Mouse (Mus musculus): ENCODE measurements around the gene Rrp12.

The Rrp12 gene

DNA sequence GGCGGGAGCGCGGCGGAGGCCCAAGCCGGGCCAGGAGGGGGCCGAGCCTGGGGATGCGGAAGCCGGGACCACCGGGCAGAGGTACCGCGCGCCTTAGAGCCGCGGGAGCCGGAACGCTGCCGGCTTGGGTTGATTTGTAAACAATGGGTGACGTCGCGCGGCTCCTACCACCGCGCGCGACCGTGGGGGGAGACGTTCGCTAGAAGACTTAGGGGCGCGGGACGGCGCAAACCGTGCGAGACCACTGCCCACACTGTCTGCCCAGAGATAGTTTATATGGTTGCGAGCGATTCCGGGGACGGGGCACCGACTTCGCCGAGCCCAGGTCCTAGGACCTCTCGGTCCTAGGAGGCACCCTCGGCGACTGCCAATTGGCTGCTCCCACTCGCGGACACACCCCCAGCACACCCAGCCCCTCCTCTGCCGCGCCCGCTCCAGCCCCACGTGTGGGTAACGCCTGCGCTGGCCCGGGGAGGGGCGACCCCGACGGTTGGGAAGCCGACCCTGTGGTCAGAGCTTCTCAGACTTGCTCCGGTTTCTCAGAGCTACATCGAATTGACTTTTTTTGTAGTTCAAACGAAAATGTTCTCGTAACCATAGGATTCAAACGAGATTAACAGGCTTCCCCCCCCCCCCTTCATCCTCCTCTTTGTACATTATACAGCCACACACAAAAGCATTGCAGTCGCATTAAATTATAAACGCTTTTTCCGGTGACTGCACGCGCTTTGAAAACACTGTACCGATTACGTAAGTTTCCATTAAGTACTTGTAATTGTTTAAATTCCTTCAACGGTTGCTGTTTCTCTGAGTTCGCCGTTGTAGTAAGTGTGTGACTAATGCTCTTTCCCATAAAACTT is 47.8 kb downstream of the Rrp12 start, which contains the start of gene Frat2:
Gene Frat2 (minus strand): TSS at position 141 of the 860 bp plus-strand sequence.
- peak; percentile 82 for DNase-seq

GRCm38 (mm10) chr19:41847614-41847991 is 48.4 kb downstream of the Rrp12 start:
- peak; percentile 54 for DNase-seq

GRCm38 (mm10) chr19:41847091-41847581 is 48.8 kb downstream of the Rrp12 start:
- peak; percentile 53 for DNase-seq

- DNase-seq: no peak
These were observed 49.4 kb downstream of the Rrp12 start for GRCm38 (mm10) chr19:41846366-41847090.

- DNase-seq: no peak
These were observed 51.6 kb downstream of the Rrp12 start for GRCm38 (mm10) chr19:41844345-41844744.

GRCm38 (mm10) chr19:41842706-41843105 is 53.3 kb downstream of the Rrp12 start:
- no peak for DNase-seq

- DNase-seq: no peak
These were observed 53.8 kb downstream of the Rrp12 start for GRCm38 (mm10) chr19:41842196-41842595.

- DNase-seq: no peak
These were observed 54.7 kb downstream of the Rrp12 start for GRCm38 (mm10) chr19:41841105-41841750.

DNA sequence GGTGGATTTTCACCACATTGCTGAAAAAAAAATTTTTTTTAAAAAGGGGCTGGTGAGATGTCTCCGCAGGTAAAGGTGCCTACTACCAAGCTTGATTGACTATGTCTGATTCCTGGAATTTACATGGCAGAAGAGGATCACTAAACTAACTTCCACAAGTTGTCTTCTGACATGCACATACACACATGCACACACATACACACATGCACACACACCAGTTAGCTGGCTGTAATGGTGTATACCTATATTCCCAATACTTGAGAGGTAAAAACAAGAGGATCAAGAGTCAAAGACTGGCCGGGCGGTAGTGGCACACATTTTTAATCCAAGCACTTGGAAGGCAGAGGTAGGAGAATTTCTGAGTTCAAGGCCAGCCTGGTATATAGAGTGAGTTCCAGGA is 56.3 kb downstream of the Rrp12 start:
- DNase-seq: no peak

GRCm38 (mm10) chr19:41838808-41839207 is 57.2 kb downstream of the Rrp12 start:
- no peak for DNase-seq

- DNase-seq: no peak
These were observed 58.1 kb downstream of the Rrp12 start for GRCm38 (mm10) chr19:41837917-41838261.

DNA sequence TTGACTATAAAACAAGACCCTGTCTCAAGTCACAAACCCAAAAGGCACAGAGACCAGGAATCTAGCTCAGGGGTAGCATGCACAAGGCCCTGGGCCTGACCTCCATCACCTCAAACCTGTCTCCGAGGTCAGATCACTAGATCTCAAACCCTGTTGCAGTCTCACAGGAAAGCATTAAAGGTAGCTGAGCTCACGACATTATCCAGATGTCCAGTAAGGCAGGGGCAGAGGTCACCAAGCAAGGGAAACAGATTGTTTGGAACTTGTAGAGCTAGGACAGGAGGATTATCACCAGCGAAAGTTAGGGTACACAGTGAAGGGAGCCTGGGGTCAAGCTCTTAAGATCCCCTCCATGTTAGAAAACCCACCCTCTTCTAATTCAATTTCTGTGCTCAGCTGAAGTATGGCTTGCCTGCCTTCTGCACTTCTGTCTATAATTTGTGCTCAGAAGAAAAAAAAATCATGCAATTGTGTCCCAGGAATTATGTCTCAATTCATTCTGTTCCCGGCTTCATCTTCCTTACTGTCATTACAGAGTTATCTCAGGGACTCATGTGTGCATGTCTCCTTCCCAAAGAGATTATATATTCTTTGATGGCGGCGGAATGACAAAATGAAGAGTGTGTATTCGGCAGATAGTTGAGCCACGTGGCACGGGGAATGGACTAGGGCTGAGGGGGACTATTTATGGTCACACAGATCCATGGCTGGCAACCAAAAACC is 58.6 kb downstream of the Rrp12 start:
- no peak for DNase-seq

DNA sequence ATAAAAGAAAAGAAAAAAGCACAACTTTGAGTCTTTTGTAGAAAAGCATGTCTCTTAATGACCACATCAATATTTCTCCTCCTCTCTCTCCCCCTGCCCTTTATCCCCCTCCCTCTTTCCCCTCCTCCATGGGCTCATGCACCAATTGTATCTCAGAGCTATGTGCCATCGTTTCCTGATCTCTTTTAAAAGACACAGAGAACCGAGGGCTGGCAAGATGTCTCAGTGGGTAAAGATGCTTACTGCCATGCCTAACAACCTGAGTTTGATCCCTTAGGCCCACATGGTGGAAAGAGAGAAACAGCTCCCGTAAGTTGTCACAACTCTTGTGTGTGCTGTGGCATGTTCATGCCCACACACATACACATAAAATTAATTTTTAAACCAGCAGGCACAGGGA is 59.3 kb downstream of the Rrp12 start:
- no peak for DNase-seq

GRCm38 (mm10) chr19:41835816-41836215 is 60.2 kb downstream of the Rrp12 start:
- DNase-seq: peak; percentile 22

DNA sequence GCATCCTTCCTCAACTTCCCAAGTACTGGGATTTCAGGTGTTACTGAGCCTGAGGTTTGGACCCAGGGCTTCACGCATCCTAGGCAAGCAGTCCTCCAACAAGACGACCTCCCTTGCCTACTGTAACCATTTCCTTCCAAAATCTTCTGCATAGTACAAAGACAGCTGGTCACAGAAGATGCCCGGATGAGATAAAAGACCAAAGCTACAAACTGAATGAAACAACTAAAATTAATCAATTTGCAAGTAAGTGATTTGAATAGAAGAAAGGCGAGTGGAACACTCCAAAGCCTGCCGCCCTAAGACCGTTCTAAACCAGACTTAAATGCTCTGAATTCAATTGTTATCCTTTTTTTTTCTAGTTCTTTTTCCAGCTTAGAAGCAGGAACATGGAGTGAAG is 60.6 kb downstream of the Rrp12 start:
- DNase-seq: no peak

GRCm38 (mm10) chr19:41832501-41833201 is 63.3 kb downstream of the Rrp12 start:
- DNase-seq: no peak

- no peak for DNase-seq
These were observed 64.1 kb downstream of the Rrp12 start for GRCm38 (mm10) chr19:41831718-41832391.

GRCm38 (mm10) chr19:41831101-41831570 is 64.8 kb downstream of the Rrp12 start:
- peak; percentile 51 for DNase-seq

DNA sequence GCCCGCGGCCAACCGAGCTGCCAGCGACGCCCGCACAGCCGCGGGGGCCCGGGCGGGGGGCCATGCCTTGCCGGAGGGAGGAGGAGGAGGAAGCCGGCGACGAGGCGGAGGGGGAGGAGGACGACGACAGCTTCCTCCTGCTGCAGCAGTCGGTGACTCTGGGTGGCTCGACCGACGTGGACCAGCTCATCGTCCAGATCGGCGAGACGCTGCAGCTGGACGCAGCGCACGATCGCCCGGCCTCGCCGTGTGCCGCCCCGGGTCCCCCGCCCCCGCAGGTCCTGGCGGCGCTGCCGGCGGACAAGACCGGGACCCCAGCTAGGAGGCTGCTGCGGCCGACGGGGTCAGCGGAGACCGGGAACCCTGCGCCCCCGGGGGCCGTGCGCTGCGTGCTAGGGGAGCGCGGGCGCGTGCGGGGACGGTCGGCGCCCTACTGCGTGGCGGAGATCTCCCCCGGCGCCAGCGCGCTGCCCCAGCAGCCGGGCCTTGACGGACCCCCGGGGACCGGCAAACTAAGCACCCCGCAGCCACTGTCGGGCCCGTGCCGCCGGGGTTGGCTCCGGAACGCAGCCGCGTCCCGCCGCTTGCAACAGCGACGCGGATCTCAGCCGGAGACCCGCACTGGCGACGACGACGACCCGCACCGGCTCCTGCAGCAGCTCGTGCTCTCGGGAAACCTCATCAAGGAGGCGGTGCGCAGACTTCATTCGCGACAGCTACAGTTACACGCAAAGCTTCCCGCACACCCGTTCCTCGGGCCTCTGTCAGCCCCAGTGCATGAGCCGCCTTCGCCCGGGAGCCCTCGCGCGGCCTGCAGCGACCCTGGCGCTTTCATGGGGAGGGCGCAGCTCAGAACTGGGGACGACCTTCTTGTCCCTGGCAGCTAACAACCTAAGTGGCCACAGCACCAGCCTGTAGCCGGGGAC is 65.6 kb downstream of the Rrp12 start:
- DNase-seq: peak; percentile 69
